Mouse (Mus musculus): Measurements from ENCODE around the gene Hist1h2bl. TPM values are rescaled to one million over a fixed set of nuclear protein-coding genes. Genes with fewer than 3 reads are reported as not detected.
"Not testable (repeated sequence)": the region's sequence is repeated elsewhere in the genome, so short reads cannot be mapped to it uniquely, and the experiment has no call there.

Hist1h2bl gene
- polyA plus RNA-seq, 1 experiment from 2014 or later, result 1.7 TPM

DNA sequence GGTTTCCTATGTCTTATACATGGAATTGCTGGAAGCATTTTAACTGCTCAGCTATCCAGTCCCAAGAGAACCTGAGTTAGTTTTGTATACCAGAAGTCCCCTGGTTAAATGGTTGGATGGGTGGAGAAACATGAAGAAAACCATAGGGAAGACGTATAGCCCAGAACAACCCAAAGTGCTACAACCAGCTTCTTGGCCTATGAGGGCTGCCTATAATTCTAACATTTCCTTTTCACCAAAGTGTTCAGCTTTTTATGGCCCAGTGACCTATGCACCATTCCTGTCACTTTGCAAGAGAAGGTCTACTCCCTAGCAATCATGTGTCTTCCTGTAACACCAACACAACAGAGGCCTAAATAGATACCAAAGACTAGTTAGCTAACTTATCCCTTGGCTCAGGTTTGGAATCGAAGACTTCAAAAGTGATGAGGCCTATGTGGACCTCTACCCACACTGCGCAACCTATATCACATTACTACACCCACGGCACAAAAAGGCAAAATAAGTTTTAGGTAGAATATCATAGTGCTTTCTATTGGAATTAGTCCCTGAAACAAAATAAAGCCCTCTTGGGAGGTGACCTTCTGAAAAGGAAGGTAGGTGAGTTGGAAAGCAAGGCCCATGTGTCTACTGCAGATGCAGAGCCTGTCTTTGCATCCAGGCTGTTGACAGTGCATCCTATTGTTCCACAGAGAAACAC is 2.6 kb upstream of the Hist1h2bl start:
- peak overlapping the region; percentile 48 for H3K4me3 ChIP-seq
- H3K4me1 ChIP-seq, result peaks cover 48% of the 10 kb centered on the region
- 54% methylated on average over 4 of the region's 4 CpGs for WGBS
- peak overlapping the region; percentile 86 for H3K27ac ChIP-seq
- no peaks in the 10 kb centered on the region for H3K36me3 ChIP-seq (ENCODE audit: poor library complexity, severe bottlenecking)
- peak overlapping the region; percentile 72 for H3K9ac ChIP-seq
- H3K27me3 ChIP-seq, result no peaks in the 10 kb centered on the region
- H3K4me2 ChIP-seq, result peak overlapping the region; percentile 62
- ATAC-seq, result no peak
- H3K9me3 ChIP-seq (replicated peaks), result no peaks in the 10 kb centered on the region

DNA sequence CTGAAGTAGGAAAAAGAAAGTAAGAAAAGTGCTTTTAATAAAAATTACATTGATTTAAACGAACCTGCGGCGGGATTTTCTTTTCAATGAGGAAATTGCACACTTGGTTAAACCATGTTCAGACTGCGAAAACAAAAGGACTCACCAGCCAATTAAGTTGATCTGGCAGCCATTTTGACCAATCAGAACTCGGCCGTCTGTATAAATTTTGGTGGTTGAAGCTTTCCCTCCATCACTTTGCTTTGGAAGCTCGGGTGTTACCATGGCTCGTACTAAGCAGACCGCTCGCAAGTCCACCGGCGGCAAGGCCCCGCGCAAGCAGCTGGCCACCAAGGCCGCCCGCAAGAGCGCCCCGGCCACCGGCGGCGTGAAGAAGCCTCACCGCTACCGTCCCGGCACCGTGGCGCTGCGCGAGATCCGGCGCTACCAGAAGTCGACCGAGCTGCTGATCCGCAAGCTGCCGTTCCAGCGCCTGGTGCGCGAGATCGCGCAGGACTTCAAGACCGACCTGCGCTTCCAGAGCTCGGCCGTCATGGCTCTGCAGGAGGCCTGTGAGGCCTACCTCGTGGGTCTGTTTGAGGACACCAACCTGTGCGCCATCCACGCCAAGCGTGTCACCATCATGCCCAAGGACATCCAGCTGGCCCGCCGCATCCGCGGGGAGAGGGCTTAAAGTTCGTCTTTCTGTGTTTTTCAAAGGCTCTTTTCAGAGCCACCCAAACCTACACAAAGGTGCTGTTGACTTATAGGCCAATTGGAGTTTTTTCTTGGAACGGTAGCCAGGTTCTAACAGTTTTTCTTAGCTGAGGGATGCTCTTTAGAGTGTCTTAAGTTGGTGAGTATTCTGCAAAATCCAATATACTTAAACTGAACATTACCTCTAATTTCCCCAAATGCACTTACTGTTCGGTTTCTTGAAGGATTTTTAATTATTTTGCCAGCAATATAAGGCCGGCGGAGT is 1.7 kb upstream of the Hist1h2bl start, which contains the start of gene Hist1h3h:
TSS of gene Hist1h3h (plus strand) at position 263 of the 961 bp plus-strand sequence.
- not testable (repeated sequence) for H3K36me3 ChIP-seq (ENCODE audit: poor library complexity, severe bottlenecking); H3K27me3 ChIP-seq; H3K9me3 ChIP-seq (replicated peaks)
- peak within 1 kb of the TSS; percentile 85 for H3K4me2 ChIP-seq
- peak within 1 kb of the TSS; percentile 98 for H3K27ac ChIP-seq
- WGBS, result under 1% methylated on average over 30 of the region's 56 CpGs
- peak within 1 kb of the TSS; percentile 87 for H3K9ac ChIP-seq
- peak within 1 kb of the TSS; percentile 49 for H3K4me3 ChIP-seq
- peaks cover 44% of the 10 kb centered on the region for H3K4me1 ChIP-seq
- ATAC-seq, result peak; percentile 45

GRCm38 (mm10) chr13:21716540-21717391 is 823 bp upstream of the Hist1h2bl start:
- Histone ChIP-seq H3K4me1 (peaks cover 39% of the 10 kb centered on the region), H3K4me3 (peak overlapping the region; percentile 49), H3K4me2 (peak overlapping the region; percentile 85), H3K9ac (peak overlapping the region; percentile 87), H3K27ac (peak overlapping the region; percentile 98)
- ATAC-seq, result peak; percentile 14
- 1% methylated on average over 9 of the region's 38 CpGs for WGBS
- not testable (repeated sequence) for H3K27me3 ChIP-seq; H3K36me3 ChIP-seq (ENCODE audit: poor library complexity, severe bottlenecking); H3K9me3 ChIP-seq (replicated peaks)

DNA sequence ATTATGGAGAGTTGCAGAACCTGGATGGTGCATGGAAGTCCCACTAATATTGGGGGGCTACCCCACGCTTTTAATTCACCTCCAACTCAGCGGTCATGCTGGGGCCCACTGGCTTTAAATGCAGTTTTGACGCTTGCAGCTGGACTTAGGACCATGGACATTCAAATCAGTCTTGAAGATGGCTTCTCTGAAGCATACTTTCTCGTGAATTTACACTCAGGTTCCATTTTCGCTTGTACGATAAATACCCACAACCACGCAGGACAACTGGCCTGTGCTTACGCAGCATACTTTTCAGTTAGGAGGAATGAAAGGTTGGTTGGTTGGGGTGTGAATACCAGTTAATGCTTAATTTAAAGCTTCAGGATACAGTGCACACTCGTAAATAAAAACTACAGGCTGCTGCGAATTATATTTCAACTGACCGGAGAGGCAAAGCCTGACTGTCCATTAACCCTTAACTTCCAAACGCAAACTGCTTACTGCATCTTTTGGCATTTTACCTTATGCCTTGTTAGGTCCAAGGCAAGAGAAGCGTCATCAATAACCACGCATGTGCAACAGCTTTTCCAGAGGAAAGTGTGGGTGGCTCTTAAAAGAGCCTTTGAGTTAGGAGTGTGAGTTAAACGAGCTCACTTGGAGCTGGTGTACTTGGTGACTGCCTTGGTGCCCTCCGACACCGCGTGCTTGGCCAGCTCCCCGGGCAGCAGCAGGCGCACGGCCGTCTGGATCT is 646 bp downstream of the Hist1h2bl start:
- Histone ChIP-seq H3K36me3 (ENCODE audit: poor library complexity, severe bottlenecking) (no peaks in the 10 kb centered on the region), H3K9me3 (replicated peaks) (no peaks in the 10 kb centered on the region), H3K4me3 (peak overlapping the region; percentile 49), H3K27me3 (no peaks in the 10 kb centered on the region), H3K9ac (peak overlapping the region; percentile 78), H3K27ac (peak overlapping the region; percentile 98), H3K4me2 (peak overlapping the region; percentile 85), H3K4me1 (peaks cover 30% of the 10 kb centered on the region)
- WGBS, result 1% methylated on average over 22 of the region's 22 CpGs
- no peak for ATAC-seq

DNA sequence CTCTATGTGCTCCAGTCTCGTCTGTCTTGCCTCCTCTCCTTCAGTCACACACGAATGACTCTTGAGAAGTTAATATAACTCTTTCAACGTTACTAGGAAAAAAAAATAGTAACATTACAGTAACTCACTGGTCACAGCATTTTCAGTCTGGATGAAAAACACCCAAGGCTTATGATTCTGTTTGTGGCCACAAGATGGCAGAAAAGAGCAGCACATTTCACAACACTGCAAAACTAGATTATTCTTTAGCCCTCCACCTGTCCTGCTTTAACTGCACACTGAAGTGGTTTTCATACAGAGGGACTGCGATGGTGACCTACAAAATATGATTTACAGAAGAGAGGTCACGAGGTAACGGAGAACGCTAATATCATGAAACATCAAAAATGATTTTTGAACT is 1.2 kb downstream of the Hist1h2bl start:
- Histone ChIP-seq H3K36me3 (ENCODE audit: poor library complexity, severe bottlenecking) (no peaks in the 10 kb centered on the region), H3K9me3 (replicated peaks) (no peaks in the 10 kb centered on the region), H3K9ac (peak overlapping the region; percentile 78), H3K27me3 (no peaks in the 10 kb centered on the region), H3K4me3 (peak overlapping the region; percentile 49), H3K27ac (peak overlapping the region; percentile 98), H3K4me2 (peak overlapping the region; percentile 85), H3K4me1 (peaks cover 24% of the 10 kb centered on the region)
- ATAC-seq, result no peak
- WGBS, result 3% methylated on average over 7 of the region's 7 CpGs

- H3K27ac ChIP-seq, result no peak overlapping the region
- ATAC-seq, result no peak
- peak overlapping the region; percentile 65 for H3K4me2 ChIP-seq
- peak overlapping the region; percentile 49; the same call in 1 of the 2 replicates for H3K4me3 ChIP-seq
- WGBS, result 28% methylated on average over 4 of the region's 4 CpGs
- H3K9ac ChIP-seq, result no peak overlapping the region
- no peaks in the 10 kb centered on the region for H3K36me3 ChIP-seq (ENCODE audit: poor library complexity, severe bottlenecking)
- H3K9me3 ChIP-seq (replicated peaks), result no peaks in the 10 kb centered on the region
- H3K4me1 ChIP-seq, result peaks cover 8% of the 10 kb centered on the region
- H3K27me3 ChIP-seq, result no peaks in the 10 kb centered on the region
Measured at GRCm38 (mm10) chr13:21711698-21712097, 4.2 kb downstream of the Hist1h2bl start.

- Histone ChIP-seq H3K36me3 (ENCODE audit: poor library complexity, severe bottlenecking) (no peaks in the 10 kb centered on the region), H3K4me2 (peak overlapping the region; percentile 65), H3K4me1 (peaks cover 8% of the 10 kb centered on the region), H3K27me3 (no peaks in the 10 kb centered on the region), H3K9me3 (replicated peaks) (no peaks in the 10 kb centered on the region), H3K9ac (peak overlapping the region; percentile 49), H3K4me3 (peak overlapping the region; percentile 49), H3K27ac (no peak overlapping the region)
- ATAC-seq, result peak; percentile 85
- WGBS, result 1% methylated on average over 22 of the region's 22 CpGs
Measured at GRCm38 (mm10) chr13:21710821-21711525, 5.0 kb downstream of the Hist1h2bl start.

GRCm38 (mm10) chr13:21710031-21710711 is 5.8 kb downstream of the Hist1h2bl start:
- peak; percentile 82 for ATAC-seq
- H3K4me2 ChIP-seq, result peak overlapping the region; percentile 65
- peak overlapping the region; percentile 51; the same call in 1 of the 2 replicates for H3K9ac ChIP-seq
- peak overlapping the region; percentile 57 for H3K27ac ChIP-seq
- WGBS, result under 1% methylated on average over 32 of the region's 32 CpGs
- peaks cover 4% of the 10 kb centered on the region for H3K4me1 ChIP-seq
- no peaks in the 10 kb centered on the region for H3K36me3 ChIP-seq (ENCODE audit: poor library complexity, severe bottlenecking)
- H3K4me3 ChIP-seq, result peak overlapping the region; percentile 49
- no peaks in the 10 kb centered on the region for H3K27me3 ChIP-seq
- H3K9me3 ChIP-seq (replicated peaks), result no peaks in the 10 kb centered on the region

GRCm38 (mm10) chr13:21706669-21707068 is 9.3 kb downstream of the Hist1h2bl start:
- no peaks in the 10 kb centered on the region for H3K4me1 ChIP-seq
- H3K27ac ChIP-seq, result no peak overlapping the region
- no peaks in the 10 kb centered on the region for H3K9me3 ChIP-seq (replicated peaks)
- no peak overlapping the region for H3K9ac ChIP-seq
- WGBS, result 81% methylated on average over 4 of the region's 4 CpGs
- no peak overlapping the region for H3K4me3 ChIP-seq
- no peak overlapping the region for H3K4me2 ChIP-seq
- no peaks in the 10 kb centered on the region for H3K36me3 ChIP-seq (ENCODE audit: poor library complexity, severe bottlenecking)
- ATAC-seq, result no peak
- no peaks in the 10 kb centered on the region for H3K27me3 ChIP-seq

DNA sequence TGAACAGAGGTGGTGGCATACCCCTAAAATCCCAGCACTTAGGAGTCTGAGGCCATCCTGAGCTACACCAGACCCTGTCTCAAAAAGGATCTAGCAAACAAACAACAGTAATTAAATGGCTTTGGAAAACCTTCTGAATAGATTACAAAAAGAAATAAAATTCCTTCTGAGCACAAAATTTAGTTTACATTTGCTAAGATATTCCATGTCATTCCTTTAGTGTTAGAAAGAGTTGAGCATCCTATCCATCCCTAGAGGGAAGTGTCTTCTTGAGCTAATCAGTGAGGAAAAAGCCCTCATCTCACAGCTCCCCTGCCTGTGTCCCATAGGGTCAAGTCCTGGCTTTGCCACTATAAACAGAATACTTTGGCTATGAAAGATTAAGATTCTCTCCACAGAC is 18.1 kb downstream of the Hist1h2bl start, which contains the start of gene Olfr1359:
TSS of gene Olfr1359 (plus strand) at position 301 of the 400 bp plus-strand sequence.
- H3K27ac ChIP-seq, result no peak within 1 kb of the TSS
- H3K4me3 ChIP-seq, result no peak within 1 kb of the TSS
- no peaks in the 10 kb centered on the region for H3K27me3 ChIP-seq
- no peaks in the 10 kb centered on the region for H3K36me3 ChIP-seq (ENCODE audit: poor library complexity, severe bottlenecking)
- ATAC-seq, result no peak
- H3K9ac ChIP-seq, result no peak within 1 kb of the TSS
- no peaks in the 10 kb centered on the region for H3K4me1 ChIP-seq
- H3K4me2 ChIP-seq, result no peak within 1 kb of the TSS
- H3K9me3 ChIP-seq (replicated peaks), result no peaks in the 10 kb centered on the region

All from forebrain, embryonic 13.5 days (tissue).